Mouse (Mus musculus): ENCODE measurements at regions not wholly inside any gene's neighbourhood (a gene's known extent, or its start where the extent isn't known, plus 50 kb on each side); places are given as distances from the start of the nearest gene placed in this dataset.
"Not testable (repeated sequence)": the region's sequence is repeated elsewhere in the genome, so short reads cannot be mapped to it uniquely, and the experiment has no call there.

DNA sequence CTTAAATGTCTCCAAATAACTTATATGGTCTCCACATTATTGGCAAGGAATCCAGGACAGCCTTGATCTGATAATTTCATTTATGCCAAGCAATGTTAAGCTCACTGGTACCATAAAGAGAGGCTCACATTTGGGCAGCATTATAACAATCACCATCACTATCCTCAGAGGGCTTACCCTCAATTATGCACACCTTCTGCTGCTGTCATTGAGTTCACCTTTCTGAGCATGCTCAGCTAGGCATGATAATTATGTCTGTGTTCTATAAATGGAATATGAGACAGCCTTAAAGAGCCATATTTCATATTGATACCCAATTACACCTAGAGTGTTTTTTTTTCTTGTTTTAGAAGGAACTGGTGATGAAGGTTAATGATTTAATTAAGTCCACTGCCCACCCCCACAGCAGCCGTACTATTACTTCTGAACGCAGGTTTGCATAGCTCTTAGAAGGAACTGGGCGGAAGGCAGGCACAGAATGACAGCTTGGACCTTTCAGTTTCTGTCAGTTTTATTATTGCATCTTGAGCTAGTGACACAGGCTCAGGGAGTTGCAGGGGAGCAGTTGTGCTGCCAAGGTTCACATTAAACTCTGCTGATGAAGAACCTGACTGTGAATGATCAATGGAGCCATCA is 424.0 kb upstream of the Sphkap start:
- H3K36me3 ChIP-seq, result no peaks in the 10 kb centered on the region
- H3K27ac ChIP-seq, result no peak overlapping the region
- H3K9me3 ChIP-seq, result no peaks in the 10 kb centered on the region
- H3K4me2 ChIP-seq, result no peak overlapping the region
- H3K9ac ChIP-seq, result no peak overlapping the region
- no peaks in the 10 kb centered on the region for H3K27me3 ChIP-seq
- no peak overlapping the region for H3K4me3 ChIP-seq
- ATAC-seq (ENCODE audit: insufficient number of reproducible peaks, insufficient read depth, low FRiP score, low TSS enrichment, low read depth), result no peak
- 87% methylated on average over 3 of the region's 3 CpGs for WGBS
- H3K4me1 ChIP-seq, result no peaks in the 10 kb centered on the region

DNA sequence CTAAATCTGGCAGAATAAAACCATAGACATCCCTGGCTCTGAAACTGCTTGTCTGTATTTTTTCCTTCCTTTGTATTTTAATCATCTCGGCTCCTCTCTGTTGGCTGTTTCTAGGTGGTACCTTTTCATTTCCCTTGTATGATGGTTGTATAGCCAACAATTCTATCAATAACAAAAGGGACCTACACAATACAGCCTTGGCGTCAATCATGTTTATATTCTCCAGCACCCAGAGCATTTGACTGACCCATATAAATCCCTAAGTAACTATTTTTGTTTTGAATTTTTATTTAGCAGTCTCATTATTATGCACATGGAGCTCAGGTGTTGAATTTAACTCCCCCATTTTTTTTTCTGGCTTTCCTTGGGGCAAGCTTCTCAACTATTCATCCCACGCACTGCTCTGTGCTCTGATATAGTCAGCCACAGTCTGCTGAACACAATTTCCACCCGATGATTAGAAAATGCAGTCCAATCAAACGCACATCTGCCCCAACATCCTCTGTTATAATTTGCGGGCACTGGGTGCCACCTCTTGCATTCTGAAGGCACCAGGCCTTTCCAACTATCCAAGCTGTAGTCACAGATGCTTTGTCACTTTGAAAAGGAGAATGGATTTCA is 422.1 kb upstream of the Sphkap start:
- WGBS, result 87% methylated on average over 6 of the region's 6 CpGs
- no peak for ATAC-seq (ENCODE audit: insufficient number of reproducible peaks, insufficient read depth, low FRiP score, low TSS enrichment, low read depth)
- Histone ChIP-seq H3K27me3 (no peaks in the 10 kb centered on the region), H3K36me3 (no peaks in the 10 kb centered on the region), H3K9me3 (no peaks in the 10 kb centered on the region), H3K27ac (no peak overlapping the region), H3K9ac (no peak overlapping the region), H3K4me3 (no peak overlapping the region), H3K4me1 (no peaks in the 10 kb centered on the region), H3K4me2 (no peak overlapping the region)

DNA sequence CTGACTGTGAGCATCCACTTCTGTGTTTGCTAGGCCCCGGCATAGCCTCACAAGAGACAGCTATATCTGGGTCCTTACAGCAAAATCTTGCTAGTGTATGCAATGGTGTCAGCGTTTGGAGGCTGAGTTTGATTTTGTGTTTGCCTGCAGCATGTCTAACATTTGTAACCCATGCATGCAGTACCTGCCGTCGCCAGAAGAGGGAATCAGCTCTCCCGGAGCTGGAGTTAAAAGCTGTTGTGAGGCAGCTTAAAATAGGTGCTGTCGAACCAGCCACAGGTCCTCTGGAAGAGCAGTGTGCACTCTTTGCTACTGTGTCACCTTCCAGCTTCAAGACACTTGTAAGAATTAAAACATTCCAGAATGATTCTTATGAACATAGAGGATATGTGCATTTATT is 403.2 kb upstream of the Sphkap start:
- H3K9me3 ChIP-seq; H3K4me3 ChIP-seq; H3K4me2 ChIP-seq; H3K9ac ChIP-seq; H3K4me1 ChIP-seq; H3K36me3 ChIP-seq; ATAC-seq (ENCODE audit: insufficient number of reproducible peaks, insufficient read depth, low FRiP score, low TSS enrichment, low read depth); H3K27ac ChIP-seq; H3K27me3 ChIP-seq: not testable (repeated sequence)
- WGBS, result 50% methylated on average over 6 of the region's 6 CpGs

DNA sequence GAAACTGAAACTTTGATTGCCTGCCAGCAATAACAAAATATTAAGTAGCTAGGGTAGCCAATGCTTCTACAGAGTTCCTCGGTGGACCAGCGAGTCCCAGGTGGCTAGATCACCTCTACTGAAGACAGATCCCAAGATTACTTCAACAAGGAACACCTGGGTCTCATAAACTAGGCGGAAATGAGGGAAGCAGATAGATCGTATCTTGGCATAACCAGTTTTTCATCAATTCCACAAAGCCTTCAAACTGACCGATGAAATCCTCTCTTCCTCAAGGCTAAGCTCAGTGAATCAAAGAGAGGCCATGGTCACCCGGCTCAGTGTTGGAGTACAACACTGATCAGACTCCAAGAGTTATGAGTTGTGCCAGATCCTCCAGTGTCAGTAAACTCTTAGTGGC is 400.4 kb upstream of the Sphkap start:
- ATAC-seq (ENCODE audit: insufficient number of reproducible peaks, insufficient read depth, low FRiP score, low TSS enrichment, low read depth), result no peak
- Histone ChIP-seq H3K27ac (no peak overlapping the region), H3K36me3 (no peaks in the 10 kb centered on the region), H3K4me1 (no peaks in the 10 kb centered on the region), H3K27me3 (no peaks in the 10 kb centered on the region), H3K4me3 (no peak overlapping the region), H3K9ac (no peak overlapping the region), H3K4me2 (no peak overlapping the region), H3K9me3 (no peaks in the 10 kb centered on the region)
- 68% methylated on average over 6 of the region's 6 CpGs for WGBS

DNA sequence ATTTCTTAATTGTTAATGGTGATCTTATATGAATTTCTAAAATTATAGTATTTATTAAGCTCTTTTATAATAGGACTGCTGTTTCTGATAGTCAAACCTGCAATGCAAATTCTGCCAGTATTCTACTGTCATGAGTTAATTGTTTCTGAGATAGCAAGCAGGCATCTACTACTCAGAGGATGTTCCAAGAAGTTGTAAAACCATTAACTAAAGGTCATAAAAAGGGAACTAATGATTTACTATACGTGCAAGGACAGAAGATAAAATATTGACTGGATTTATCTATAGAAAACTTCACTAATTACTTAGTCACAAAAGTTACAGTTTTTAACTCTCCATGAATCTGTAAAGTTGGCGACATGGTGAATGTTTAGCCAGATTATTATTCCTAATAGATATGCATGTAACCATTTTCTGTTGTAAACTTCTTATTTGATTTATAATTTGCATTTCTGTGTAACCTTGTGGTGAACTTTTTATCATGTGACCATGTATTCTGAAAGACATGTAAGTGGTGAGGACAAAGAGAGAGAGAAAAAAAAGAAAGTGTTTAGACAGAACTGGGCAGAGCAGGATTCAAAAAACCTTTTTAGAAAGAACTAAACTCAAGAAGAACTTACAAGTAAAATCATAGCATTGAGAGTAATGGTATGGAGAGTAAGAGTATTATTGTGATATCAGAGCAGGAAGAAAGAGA is 395.5 kb upstream of the Sphkap start:
- Histone ChIP-seq H3K4me2 (no peak overlapping the region), H3K4me3 (no peak overlapping the region), H3K36me3 (no peaks in the 10 kb centered on the region), H3K27me3 (no peaks in the 10 kb centered on the region), H3K27ac (no peak overlapping the region), H3K9ac (no peak overlapping the region), H3K9me3 (no peaks in the 10 kb centered on the region), H3K4me1 (no peaks in the 10 kb centered on the region)
- WGBS, result 89% methylated on average over 2 of the region's 2 CpGs
- ATAC-seq (ENCODE audit: insufficient number of reproducible peaks, insufficient read depth, low FRiP score, low TSS enrichment, low read depth), result no peak

DNA sequence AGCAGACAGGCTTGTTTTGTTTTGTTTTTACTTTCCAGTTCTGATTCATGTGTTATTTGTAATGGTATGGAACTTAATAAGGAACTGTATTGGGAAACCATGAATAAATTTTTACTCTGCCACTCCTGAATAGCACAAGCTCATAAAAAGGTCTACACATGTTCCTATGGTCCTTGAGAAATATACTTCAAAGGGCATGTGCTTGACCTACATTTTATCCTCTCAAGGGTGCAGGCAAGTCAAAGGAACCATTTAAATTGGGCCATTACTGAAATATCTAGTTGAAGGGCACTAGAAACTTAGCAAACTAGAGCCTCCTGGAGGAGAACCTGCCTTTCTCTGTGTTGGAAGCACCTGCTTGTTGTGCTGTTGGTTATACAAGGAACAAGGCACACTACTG is 393.8 kb upstream of the Sphkap start:
- Histone ChIP-seq H3K4me1 (no peaks in the 10 kb centered on the region), H3K9me3 (no peaks in the 10 kb centered on the region), H3K27ac (no peak overlapping the region), H3K4me2 (no peak overlapping the region), H3K4me3 (no peak overlapping the region), H3K9ac (no peak overlapping the region), H3K27me3 (no peaks in the 10 kb centered on the region), H3K36me3 (no peaks in the 10 kb centered on the region)
- ATAC-seq (ENCODE audit: insufficient number of reproducible peaks, insufficient read depth, low FRiP score, low TSS enrichment, low read depth), result no peak

DNA sequence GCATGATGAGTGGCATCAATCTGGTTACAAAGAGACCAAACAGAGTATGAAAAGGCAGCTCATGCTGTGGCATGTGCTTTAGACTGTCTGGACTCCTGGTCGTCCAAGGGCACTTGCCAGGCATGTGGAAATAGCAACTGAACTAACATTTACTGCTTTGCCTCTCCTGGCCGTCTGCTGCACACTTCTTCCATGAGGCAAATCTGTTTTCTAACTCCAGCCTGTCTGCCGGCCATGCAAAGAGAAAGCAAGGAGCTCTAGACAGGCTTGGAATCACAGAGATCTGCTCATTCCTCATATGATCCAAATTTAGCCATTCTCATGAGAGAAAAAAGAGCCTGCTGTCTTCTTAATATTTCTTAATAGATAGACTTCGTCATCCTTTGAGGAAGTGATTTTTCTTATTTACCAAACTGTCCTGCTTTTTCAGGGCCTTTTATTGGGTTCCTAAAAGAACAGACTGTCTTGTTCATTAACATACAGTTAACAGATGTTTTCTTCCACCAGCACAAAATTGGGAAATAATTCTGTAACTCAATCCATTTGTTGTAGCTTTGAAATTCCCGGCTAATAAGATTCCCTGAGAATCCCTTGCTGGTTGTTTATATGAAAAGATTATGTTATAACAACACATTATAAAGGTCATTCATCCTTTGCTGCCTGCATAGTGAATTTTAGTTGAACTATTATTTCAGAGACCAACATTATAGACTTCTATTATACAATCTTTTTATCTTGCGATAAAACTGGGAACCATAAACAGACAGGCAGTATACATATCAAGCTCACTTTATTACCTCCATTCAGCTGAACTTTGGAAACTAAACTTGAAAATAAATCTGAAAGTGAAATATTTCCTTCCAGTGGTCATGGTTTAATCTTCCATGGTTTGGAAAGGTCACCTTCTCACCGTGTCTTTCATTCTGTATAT is 389.2 kb upstream of the Sphkap start:
- Histone ChIP-seq H3K36me3 (no peaks in the 10 kb centered on the region), H3K4me3 (no peak overlapping the region), H3K9me3 (no peaks in the 10 kb centered on the region), H3K27ac (no peak overlapping the region), H3K9ac (no peak overlapping the region), H3K4me1 (no peaks in the 10 kb centered on the region), H3K4me2 (no peak overlapping the region), H3K27me3 (no peaks in the 10 kb centered on the region)
- ATAC-seq (ENCODE audit: insufficient number of reproducible peaks, insufficient read depth, low FRiP score, low TSS enrichment, low read depth), result no peak
- 41% methylated on average over 7 of the region's 7 CpGs for WGBS

DNA sequence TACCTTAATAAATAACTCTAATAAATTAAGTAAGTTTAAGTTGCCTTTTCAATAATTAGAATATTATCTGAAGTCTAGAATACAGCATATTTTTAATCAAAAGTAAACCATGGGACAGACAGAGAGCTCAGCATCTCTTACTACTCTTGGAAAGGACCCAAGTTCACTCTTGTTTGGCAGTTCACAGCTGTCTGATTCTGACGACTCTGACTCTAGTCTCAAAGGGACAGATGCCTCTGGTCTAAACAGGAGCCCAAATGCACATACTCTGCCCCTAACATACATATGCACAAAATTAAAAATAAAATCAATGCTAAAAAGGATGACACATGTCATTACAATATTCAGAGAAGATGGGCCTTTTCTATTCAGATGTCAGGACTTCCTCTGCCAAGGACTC is 369.2 kb upstream of the Sphkap start:
- WGBS, result 39% methylated on average over 1 of the region's 1 CpGs
- Histone ChIP-seq H3K9me3 (no peaks in the 10 kb centered on the region), H3K27ac (no peak overlapping the region), H3K4me1 (no peaks in the 10 kb centered on the region), H3K4me3 (no peak overlapping the region), H3K4me2 (no peak overlapping the region), H3K36me3 (no peaks in the 10 kb centered on the region), H3K9ac (no peak overlapping the region), H3K27me3 (no peaks in the 10 kb centered on the region)
- no peak for ATAC-seq (ENCODE audit: insufficient number of reproducible peaks, insufficient read depth, low FRiP score, low TSS enrichment, low read depth)

DNA sequence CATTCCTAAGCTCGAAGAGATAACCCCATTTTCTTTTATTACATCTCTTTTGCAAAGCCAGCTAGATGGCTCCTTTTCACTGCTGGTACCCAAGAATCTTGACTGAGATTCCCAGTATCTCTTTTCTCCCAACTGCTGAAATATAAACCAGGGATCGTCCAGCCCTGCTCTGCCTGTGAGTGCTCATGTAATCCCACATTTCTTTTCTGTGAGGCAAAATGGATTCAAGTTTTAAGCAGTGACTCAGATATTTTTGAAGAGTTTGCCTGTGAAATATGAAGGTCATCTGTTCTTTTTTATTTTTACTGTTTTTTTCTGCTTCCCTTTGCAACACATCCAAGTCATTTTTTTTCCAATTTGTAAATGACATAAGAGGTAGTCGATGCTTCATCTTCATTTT is 363.2 kb upstream of the Sphkap start:
- Histone ChIP-seq H3K27ac (no peak overlapping the region), H3K36me3 (no peaks in the 10 kb centered on the region), H3K4me2 (no peak overlapping the region), H3K27me3 (no peaks in the 10 kb centered on the region), H3K4me3 (no peak overlapping the region), H3K9me3 (no peaks in the 10 kb centered on the region), H3K9ac (no peak overlapping the region), H3K4me1 (no peaks in the 10 kb centered on the region)
- 70% methylated on average over 3 of the region's 3 CpGs for WGBS
- no peak for ATAC-seq (ENCODE audit: insufficient number of reproducible peaks, insufficient read depth, low FRiP score, low TSS enrichment, low read depth)

DNA sequence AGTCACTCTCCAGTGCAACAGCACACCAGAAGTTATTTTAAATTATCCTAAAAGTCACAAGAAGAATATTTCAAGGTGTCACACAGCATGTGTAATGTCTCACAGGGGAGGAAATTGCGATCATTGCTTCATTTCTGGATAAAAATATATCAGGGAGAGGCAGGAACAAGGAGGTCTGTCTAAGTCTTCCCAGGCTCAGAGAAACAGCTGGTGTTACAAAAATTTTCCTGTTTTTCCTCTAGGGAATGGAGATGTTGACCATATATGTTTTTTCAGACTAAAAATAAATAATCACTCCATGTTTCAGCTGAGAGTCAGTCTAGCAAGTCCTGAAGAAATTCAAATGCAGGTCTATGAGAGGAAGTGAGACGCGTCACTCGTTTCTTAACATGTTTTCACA is 353.5 kb upstream of the Sphkap start:
- Histone ChIP-seq H3K9me3 (no peaks in the 10 kb centered on the region), H3K27ac (no peak overlapping the region), H3K9ac (no peak overlapping the region), H3K4me1 (no peaks in the 10 kb centered on the region), H3K4me3 (no peak overlapping the region), H3K4me2 (no peak overlapping the region), H3K36me3 (no peaks in the 10 kb centered on the region), H3K27me3 (no peaks in the 10 kb centered on the region)
- 85% methylated on average over 4 of the region's 4 CpGs for WGBS
- no peak for ATAC-seq (ENCODE audit: insufficient number of reproducible peaks, insufficient read depth, low FRiP score, low TSS enrichment, low read depth)

DNA sequence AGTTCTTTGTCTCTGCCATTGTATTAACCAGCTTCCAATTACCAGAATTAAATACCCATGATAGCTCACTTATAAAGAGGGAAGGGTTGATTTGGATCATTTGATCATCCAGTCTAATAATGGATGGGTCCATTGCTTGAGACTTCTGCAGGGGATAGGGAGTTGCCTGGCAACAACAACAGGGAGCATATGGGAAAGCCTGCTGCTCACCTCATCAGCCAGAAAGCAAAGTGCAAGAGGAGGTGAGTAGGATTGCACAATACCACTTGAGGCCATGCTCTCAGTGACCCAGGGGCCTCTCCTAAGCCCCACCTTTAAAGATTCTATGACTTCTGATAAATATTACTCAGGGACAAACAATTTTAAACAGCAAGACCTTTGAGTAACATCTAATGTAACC is 348.9 kb upstream of the Sphkap start:
- Histone ChIP-seq H3K9ac (no peak overlapping the region), H3K4me3 (no peak overlapping the region)
- no peak for ATAC-seq (ENCODE audit: insufficient number of reproducible peaks, insufficient read depth, low FRiP score, low TSS enrichment, low read depth)

More for the DNA sequence above, 348.9 kb upstream of the Sphkap start:
- Histone ChIP-seq H3K27ac (no peak overlapping the region), H3K9me3 (no peaks in the 10 kb centered on the region), H3K4me2 (no peak overlapping the region), H3K27me3 (no peaks in the 10 kb centered on the region), H3K36me3 (no peaks in the 10 kb centered on the region), H3K4me1 (no peaks in the 10 kb centered on the region)
